Mouse (Mus musculus) heart, postnatal 36 days (tissue): Measurements from ENCODE around the gene Lgr5. TPM values are rescaled to one million over a fixed set of nuclear protein-coding genes. Genes with fewer than 3 reads are reported as not detected.

Experiments used
- DNase-seq, 2 experiments: peaks; one replicate each; pipeline ENCODE4 v3.0.0; 2021 to 2022
- intact Hi-C: fragments of 180-260 bp; cut with DNase I; formaldehyde crosslinking; loops from one replicate; pipeline ENCODE4 v1.15.1; 2025
- total RNA-seq, 2 experiments: library from RNA; stranded (reverse); gene quantifications; 2 replicates each; pipeline ENCODE4 v1.2.3; 2021

Lgr5 gene
- total RNA-seq, 2 experiments from 2014 or later, result 0.08 TPM; not detected in 1

DNA sequence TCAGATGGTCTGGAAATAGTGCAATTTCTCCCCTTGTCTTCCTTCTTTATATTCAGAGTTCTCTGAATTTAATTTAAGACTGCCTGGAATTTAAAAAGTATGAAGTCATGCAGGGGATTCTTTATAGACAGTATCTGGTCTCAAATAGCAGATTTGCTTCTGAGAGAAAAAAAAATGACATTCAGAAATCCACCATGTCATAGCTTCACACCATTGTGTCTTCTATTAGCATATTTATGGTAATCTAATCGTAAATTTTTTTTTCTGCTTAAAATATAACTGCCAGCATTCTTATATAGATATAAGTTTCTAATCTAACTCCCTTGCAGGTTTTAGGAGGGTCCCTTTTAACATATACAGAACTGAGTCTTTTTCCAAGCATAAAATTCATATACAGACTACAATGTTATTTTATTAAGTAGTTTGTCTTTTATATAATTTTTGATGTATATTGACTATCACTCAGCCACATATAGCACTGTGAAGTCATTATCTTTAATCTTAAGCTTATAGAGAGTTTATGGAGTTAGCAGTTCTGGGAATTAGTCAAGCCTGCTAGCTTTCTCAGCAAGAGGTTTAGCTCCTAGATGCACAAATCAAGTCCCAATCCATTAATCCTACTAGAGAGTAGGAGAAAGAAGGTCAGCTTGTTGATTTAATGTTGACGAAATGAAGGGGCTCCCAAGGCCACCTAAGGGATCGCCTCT, 15.7 kb downstream of the Lgr5 start:
- intact Hi-C loops, result no loop called here
- no peak for DNase-seq

DNA sequence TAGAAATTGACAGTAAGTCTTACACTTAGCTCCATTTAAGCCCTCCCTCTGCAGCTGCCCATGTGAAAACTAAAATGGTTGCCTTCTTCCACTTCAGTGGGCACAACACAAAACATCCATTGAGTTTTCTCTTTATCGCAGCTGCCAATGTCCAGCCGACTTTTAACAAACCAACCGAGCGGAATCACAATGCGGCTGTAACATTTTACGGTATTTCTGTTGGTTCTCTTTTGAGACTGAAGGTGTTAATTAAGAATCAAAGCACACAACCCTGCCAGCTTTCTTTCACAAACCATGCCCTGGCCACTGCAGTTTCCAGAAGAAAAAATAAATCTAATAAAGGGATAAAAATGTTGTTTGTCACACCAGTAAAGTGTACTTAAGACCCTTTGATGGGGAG, 16.3 kb downstream of the Lgr5 start:
- intact Hi-C loops, result no loop called here
- DNase-seq, result no peak

GRCm38 (mm10) chr10:115570577-115570976, 17.0 kb downstream of the Lgr5 start:
- intact Hi-C loops, result no loop called here

DNA sequence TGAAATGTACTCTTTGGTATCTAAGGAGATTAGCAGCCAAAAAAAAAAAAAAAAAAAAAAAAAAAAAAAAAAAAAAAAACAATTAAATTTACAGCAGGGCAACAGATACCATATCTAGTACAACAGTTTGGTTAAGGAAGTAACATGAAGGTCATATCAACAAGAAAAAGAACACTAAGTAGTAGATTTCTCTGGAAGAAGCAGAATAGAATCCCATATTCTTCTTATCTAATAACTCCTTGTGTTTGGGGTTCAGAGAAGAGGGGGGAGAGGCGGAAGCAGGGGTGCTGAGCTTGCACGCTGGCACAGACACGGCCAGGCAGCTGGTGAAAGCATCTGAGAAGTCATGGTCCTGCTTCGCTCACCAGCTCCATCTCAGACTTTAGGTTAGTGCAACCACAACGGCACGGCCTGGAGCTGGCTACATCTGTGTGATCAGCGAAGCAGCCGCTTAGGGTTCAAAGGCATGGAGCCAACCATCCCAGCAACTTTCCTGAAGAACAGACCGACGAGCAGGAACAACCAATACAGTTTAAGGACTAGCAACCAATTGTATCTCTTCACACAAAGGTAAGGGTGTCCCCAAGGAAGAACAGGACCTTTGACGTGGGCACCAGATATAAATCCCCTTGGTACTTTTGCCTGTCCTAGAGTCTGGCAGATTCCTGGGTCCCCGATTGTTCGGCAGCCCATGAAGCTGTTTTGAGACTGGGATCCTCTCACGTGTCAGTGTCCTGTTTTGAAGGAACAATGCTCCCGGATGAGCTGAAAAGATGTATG, 17.7 kb downstream of the Lgr5 start, which contains the start of gene A930009A15Rik:
TSS of gene A930009A15Rik (plus strand) at position 275 of the 780 bp plus-strand sequence.
- no peak for DNase-seq
- intact Hi-C loops, result no loop called here

More at GRCm38 (mm10) chr10:115570577-115570976, 17.0 kb downstream of the Lgr5 start:
- no peak for DNase-seq

GRCm38 (mm10) chr10:115563961-115564360, 23.6 kb downstream of the Lgr5 start:
- DNase-seq, result no peak
- intact Hi-C loops, result no loop called here

GRCm38 (mm10) chr10:115562911-115563686, 24.5 kb downstream of the Lgr5 start:
- intact Hi-C loops, result no loop called here
- no peak for DNase-seq

- intact Hi-C loops, result no loop called here
- no peak for DNase-seq
Observed at GRCm38 (mm10) chr10:115561136-115561880, 26.3 kb downstream of the Lgr5 start.

DNA sequence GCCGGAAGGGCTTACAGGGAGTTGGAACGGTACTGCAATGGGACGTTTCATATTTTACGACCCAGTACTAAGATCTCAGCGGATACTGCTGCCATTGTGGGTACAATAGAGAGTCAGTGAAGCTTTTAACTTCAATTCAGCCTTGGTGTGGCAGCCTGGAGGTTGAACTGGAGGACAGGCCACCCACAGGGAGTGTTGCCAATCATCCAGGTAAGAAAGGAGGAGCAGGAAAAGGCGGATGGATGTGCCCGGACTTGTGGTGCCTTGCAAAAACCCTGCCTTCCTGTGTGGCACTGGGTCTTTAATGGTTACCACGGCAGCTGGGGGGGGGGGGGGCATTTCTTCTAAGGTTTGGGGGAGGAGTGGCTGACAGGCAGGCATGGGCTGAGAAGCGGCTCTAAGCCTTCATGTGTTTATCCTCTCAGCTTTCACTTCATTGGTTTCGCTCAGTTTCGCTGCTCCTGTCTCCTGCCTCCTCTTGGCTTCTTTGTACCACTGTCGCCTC, 30.8 kb downstream of the Lgr5 start:
- intact Hi-C loops, result no loop called here
- DNase-seq, result no peak

DNA sequence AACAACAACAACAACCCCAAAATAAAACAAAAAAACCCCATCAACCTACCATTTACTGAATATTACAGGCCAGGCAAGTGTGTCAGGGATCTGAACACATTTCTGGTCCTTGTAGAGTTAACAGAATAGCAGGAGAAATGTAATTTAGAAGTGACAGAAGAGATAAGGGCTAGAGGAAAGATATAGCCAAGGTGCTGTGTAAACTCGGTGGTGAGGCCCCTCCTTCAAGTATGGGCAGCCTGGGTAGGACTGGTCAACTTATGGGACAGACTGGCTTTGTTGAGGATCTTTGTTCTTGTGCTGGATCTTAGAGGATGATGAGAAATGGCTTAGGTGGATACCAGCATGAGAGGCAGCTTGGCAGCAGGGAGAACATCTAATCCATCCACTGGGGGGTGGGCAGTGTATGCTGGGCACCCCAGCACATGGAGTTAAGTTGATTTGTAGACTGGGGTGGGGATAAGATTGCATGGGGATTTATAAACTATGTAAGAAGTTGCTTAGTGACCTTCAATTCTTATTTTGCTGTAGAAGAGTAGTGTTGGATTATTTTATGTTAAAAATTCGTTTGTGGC, 32.3 kb downstream of the Lgr5 start:
- DNase-seq, result no peak
- intact Hi-C loops, result no loop called here

DNA sequence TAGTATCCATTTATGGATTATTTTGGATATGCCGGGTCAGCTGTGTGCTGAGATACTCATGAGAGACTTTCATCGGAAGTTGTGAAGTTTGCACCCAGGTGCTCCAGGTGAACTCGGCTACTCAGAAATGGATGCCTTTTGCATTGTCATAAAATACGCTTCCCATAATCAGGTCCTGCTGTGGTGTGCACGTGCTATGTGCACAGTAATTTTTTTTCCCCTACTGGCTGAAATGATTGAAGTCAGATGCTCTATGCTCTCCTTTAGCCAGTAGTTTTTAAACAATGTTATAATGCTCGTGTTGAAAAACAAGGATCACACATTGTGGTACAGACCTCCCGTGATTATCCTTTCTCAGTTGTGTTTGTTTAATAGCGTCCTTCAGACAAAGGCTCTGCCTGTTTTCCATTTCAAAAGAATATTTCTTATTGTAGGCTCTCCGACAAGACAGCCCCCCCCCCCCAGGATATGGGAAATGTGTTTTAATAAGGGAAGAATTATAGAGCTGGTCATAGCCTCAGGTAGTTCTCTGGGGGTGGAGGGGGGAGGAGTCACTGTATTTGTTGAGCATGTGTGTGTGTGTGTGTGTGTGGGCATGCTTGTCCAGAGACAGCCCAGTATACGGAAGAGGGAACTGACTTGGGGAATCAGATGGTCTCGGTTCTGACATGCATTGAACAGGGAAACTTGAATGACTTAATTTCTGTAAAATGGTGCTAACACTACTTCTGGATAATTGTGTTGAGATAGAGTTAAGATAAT, 34.0 kb downstream of the Lgr5 start:
- intact Hi-C loops, result no loop called here
- DNase-seq, result no peak

GRCm38 (mm10) chr10:115551069-115551468, 36.5 kb downstream of the Lgr5 start:
- DNase-seq, result no peak
- intact Hi-C loops, result no loop called here

DNA sequence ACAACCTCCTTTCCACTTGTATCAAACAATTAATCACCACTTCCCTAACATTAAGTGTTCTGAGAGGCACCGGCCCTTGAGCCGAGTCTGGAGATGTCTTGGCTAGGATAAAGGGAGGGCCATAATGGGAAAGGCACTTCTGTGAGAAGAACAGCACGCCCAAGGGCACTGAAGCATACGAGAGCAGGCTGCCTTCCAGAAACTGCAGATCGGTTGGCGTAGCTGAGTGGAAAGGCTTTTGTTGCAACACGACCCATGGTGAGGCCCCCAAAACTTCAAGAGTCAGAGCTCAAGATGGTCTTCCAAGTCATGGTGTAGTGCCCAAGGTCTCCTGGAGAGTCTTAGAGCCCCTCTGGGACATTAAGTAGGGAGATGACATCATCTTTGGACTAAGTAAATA, 37.3 kb downstream of the Lgr5 start:
- DNase-seq, result no peak
- intact Hi-C loops, result no loop called here

- DNase-seq, result no peak
- intact Hi-C loops, result no loop called here
Observed at GRCm38 (mm10) chr10:115542917-115543316, 44.7 kb downstream of the Lgr5 start.

DNA sequence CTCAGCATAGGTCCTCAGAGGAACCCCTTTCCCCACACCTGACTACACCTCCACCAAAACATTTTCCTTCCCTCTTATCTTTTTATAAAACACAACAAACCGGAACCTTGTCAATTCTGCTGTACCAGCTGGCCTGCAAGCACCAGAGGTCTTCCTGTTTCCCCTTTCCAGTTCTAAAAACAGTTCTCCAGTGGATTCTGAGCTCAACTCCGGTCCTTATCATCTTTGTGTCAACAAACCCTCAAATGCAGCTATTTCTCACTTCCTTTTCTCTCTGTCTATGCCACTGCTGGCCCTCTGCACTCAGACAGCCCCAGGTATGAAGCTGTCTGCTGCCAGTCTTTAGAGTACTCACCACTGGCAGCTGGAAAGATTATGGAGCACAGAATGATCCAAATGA, 56.8 kb downstream of the Lgr5 start:
- intact Hi-C loops, result no loop called here
- no peak for DNase-seq

DNA sequence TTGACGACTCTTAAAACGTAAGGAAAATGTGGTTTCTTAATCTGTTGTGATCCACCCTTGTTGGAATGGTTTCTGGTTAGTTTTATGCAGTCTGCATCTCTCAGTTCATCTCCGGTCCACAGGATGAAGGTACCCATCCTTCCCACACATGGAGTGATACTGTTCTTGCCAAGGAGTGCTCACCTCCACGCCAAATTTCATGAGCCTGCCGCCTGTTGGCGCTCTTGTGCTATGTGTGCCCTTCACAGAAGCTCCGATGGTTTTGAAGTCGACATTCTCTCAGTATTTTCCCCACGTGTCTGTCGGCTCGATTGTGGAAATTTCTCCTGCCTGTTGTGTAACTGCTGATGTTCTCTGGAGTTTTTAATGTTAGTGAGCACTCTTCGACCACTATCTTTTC, 57.8 kb downstream of the Lgr5 start:
- DNase-seq, result no peak
- intact Hi-C loops, result no loop called here

- intact Hi-C loops, result no loop called here
- DNase-seq, result no peak
Observed at GRCm38 (mm10) chr10:115528892-115529291, 58.7 kb downstream of the Lgr5 start.

DNA sequence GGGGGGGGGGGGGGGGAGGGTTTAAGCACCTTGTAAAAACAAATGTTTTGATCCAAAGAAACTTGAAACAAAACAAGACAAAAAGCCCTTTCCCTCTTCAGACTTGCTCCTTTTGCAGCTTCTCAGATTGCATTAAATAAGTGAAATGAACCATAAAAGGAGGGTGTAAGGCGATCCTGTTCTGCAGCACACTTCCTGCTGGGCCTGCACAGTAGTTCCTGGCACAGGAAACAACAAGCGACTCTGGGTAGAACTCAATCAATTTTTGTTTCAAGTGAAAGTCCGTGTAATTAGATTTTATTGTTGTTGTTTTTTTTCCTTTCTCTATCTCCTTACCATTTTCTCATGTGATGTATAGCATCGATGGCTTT, 66.5 kb downstream of the Lgr5 start:
- no peak for DNase-seq
- intact Hi-C loops, result no loop called here

- DNase-seq, result no peak
- intact Hi-C loops, result no loop called here
Observed at GRCm38 (mm10) chr10:115520200-115521080, 67.1 kb downstream of the Lgr5 start.
